Comparison of ENCODE assay signal across 11 mouse cellular contexts in genomic region chr2:122194509-122194929, GRCm38 (mm10). TPM values are rescaled to one million over a fixed set of nuclear protein-coding genes. Genes with fewer than 3 reads are reported as not detected.
DNase-seq lines count a peak whose midpoint lies in the region; ATAC-seq and TF ChIP-seq lines count a peak whose summit lies in the region.
"Had no signal": no experiment of that assay in that cellular context is flagged by ENCODE, and none has a peak within 500 bp of the region (broad histone marks: within the 10 kb centered on the region; RNA-seq: fewer than 3 reads in every experiment).

No protein-coding gene starts in this region.

- no peaks in the 10 kb centered on the region for H3K9me3 ChIP-seq in hindbrain, embryonic 14.5 days (ENCODE audit: control insufficient read depth, low read length)
- H3K9me3 ChIP-seq: G1E had no signal

- H3K4me2 ChIP-seq in hindbrain, embryonic 14.5 days (replicated peaks) = no peak overlapping the region

- H3K36me3 ChIP-seq in hindbrain, embryonic 14.5 days (replicated peaks; ENCODE audit: control insufficient read depth, insufficient read depth) = no peaks in the 10 kb centered on the region
- H3K36me3 ChIP-seq in small intestine, adult 2 months (ENCODE audit: control insufficient read depth, insufficient read depth, low read length) = no peaks in the 10 kb centered on the region
- H3K36me3 ChIP-seq: G1E had no signal

- TF ChIP-seq POLR2A in small intestine, adult 2 months (IDR thresholded peaks at IDR 0.05; ENCODE audit: low read depth, low read length) = no peak

- no peak overlapping the region for H3K9ac ChIP-seq in hindbrain, embryonic 14.5 days

- H3K27ac ChIP-seq in hindbrain, embryonic 14.5 days = no peak overlapping the region
- no peak overlapping the region for H3K27ac ChIP-seq in small intestine, adult 2 months (ENCODE audit: insufficient read depth, low read depth, low read length)

- no peak overlapping the region for H3K4me3 ChIP-seq in hindbrain, embryonic 14.5 days (replicated peaks; ENCODE audit: low read length)
- H3K4me3 ChIP-seq in small intestine, adult 2 months (ENCODE audit: low read depth, low read length) = no peak overlapping the region

- peak; percentile 76; the same call in 1 of the 2 replicates for ATAC-seq in hindbrain, embryonic 14.5 days (ENCODE audit: low FRiP score)

- peak; percentile 9 for DNase-seq in gastrocnemius, adult 18-20 months (ENCODE audit: low spot score)
- no peak for DNase-seq in gastrocnemius, adult 8-10 months (ENCODE audit: low spot score in 2 of 2)
- DNase-seq in 416B (ENCODE audit: low read depth) = peak; percentile 81
- peak; percentile 24 for DNase-seq in c-Kit-positive CD71-positive TER-119-positive erythroid progenitor cells, embryonic 14.5 days (ENCODE audit: low spot score)
- peak; percentile 77 for DNase-seq in hindbrain, embryonic 14.5 days (ENCODE audit: low spot score)
- DNase-seq in lung, postnatal 25 days (ENCODE audit: low spot score) = peak; percentile 39
- DNase-seq in adrenal gland, postnatal 36 days = no peak

- H3K27me3 ChIP-seq in hindbrain, embryonic 14.5 days (ENCODE audit: control insufficient read depth, insufficient read depth, low read length) = no peaks in the 10 kb centered on the region
- H3K27me3 ChIP-seq in small intestine, adult 2 months (ENCODE audit: control insufficient read depth, insufficient read depth, low read length) = no peaks in the 10 kb centered on the region

- 0 out of 2 replicates have a peak, but pooled peaks have one; percentile 12 for TF ChIP-seq CTCF in small intestine, adult 2 months (IDR thresholded peaks at IDR 0.05; ENCODE audit: extremely low read depth, insufficient read length, insufficient replicate concordance, low read depth, low read length)

- H3K4me1 ChIP-seq in hindbrain, embryonic 14.5 days (replicated peaks; ENCODE audit: control insufficient read depth, insufficient read depth, low read length) = no peaks in the 10 kb centered on the region
- peaks cover 4% of the 10 kb centered on the region; the same call in 1 of the 2 replicates for H3K4me1 ChIP-seq in small intestine, adult 2 months (ENCODE audit: control insufficient read depth, insufficient read depth, insufficient read length, low read length)

- WGBS in hindbrain, embryonic 14.5 days = 46% methylated on average over 1 of the region's 1 CpGs
- whole genome bisulfite sequencing in small intestine, adult 2 months = 39% methylated on average over 1 of the region's 1 CpGs

RNA-seq across cellular contexts. Expression of gene Terb2, which starts 8.4 kb away (rescaled TPM):
- total RNA-seq in gastrocnemius, adult 18-20 months (2021) = not detected
- not detected for total RNA-seq in gastrocnemius, adult 8-10 months (2022)
- not detected in 2 replicates for polyA plus RNA-seq in hindbrain, embryonic 14.5 days (2014; fragmentation: Nextera tagmentation; extraction: Ambion mirVana)
- polyA plus RNA-seq in small intestine, adult 2 months (2012; rRNA removed) = not detected in 2 replicates
- total RNA-seq in adrenal gland, postnatal 36 days (2021) = not detected
- total RNA-seq: G1E; neutrophil, adult 5-6 weeks had no signal
- polyA plus RNA-seq: G1E; heart, embryonic 16.5 days had no signal

RNA-seq across cellular contexts. Expression of gene Patl2, which starts 8.5 kb away (rescaled TPM):
- total RNA-seq in gastrocnemius, adult 18-20 months (2021) = not detected
- not detected for total RNA-seq in gastrocnemius, adult 8-10 months (2022)
- polyA plus RNA-seq in hindbrain, embryonic 14.5 days (2014; fragmentation: Nextera tagmentation; extraction: Ambion mirVana) = not detected in 2 replicates
- polyA plus RNA-seq in small intestine, adult 2 months (2012; rRNA removed) = not detected in 2 replicates
- not detected for total RNA-seq in adrenal gland, postnatal 36 days (2021)
- total RNA-seq: neutrophil, adult 5-6 weeks had no signal

RNA-seq across cellular contexts. Expression of gene Trim69, which starts 34.0 kb away (rescaled TPM):
- total RNA-seq in gastrocnemius, adult 18-20 months (2021) = not detected
- total RNA-seq in gastrocnemius, adult 8-10 months (2022) = not detected
- not detected in 2 replicates for polyA plus RNA-seq in hindbrain, embryonic 14.5 days (2014; fragmentation: Nextera tagmentation; extraction: Ambion mirVana)
- polyA plus RNA-seq in small intestine, adult 2 months (2012; rRNA removed) = 0.10 TPM in 1 of 2 replicates, not detected in the other
- under 1 TPM; 0.16 to 0.17 TPM for total RNA-seq in adrenal gland, postnatal 36 days (2021)
- total RNA-seq: G1E; neutrophil, adult 5-6 weeks had no signal
- polyA plus RNA-seq: G1E; heart, embryonic 16.5 days had no signal

RNA-seq across cellular contexts. Expression of gene Sord, which starts 40.0 kb away (rescaled TPM):
- total RNA-seq in gastrocnemius, adult 18-20 months (2021) = 10 to 100 TPM; 65.2 to 69.0 TPM
- total RNA-seq in gastrocnemius, adult 8-10 months (2022) = 10 to 100 TPM; 63.0 to 69.8 (median 66.5) TPM
- 25.6 and 27.4 TPM in 2 replicates for polyA plus RNA-seq in hindbrain, embryonic 14.5 days (2014; fragmentation: Nextera tagmentation; extraction: Ambion mirVana)
- 16.1 and 71.5 TPM in 2 replicates for polyA plus RNA-seq in small intestine, adult 2 months (2012; rRNA removed)
- 10 to 100 TPM; 75.8 to 96.2 TPM for total RNA-seq in adrenal gland, postnatal 36 days (2021)

RNA-seq across cellular contexts. Expression of gene B2m, which starts 47.0 kb away (rescaled TPM):
- total RNA-seq in gastrocnemius, adult 18-20 months (2021) = 100 to 1,000 TPM in 1 of 2 experiments, 10 to 100 TPM in 1; 82.2 to 128 TPM
- 100 to 1,000 TPM in 1 of 4 experiments, 10 to 100 TPM in 3; 54.2 to 107 (median 77.1) TPM for total RNA-seq in gastrocnemius, adult 8-10 months (2022)
- 113 and 135 TPM in 2 replicates for polyA plus RNA-seq in hindbrain, embryonic 14.5 days (2014; fragmentation: Nextera tagmentation; extraction: Ambion mirVana)
- polyA plus RNA-seq in small intestine, adult 2 months (2012; rRNA removed) = 286 and 1,325 TPM in 2 replicates
- 100 to 1,000 TPM; 632 to 981 TPM for total RNA-seq in adrenal gland, postnatal 36 days (2021)

Comparison
In these comparisons a context has a peak if more than half of its experiments do, and no peak if none do; other contexts are left out.
1. DNase-seq: peak in gastrocnemius, adult 18-20 months (single experiment), 416B (single experiment), c-Kit-positive CD71-positive TER-119-positive erythroid progenitor cells, embryonic 14.5 days (single experiment), hindbrain, embryonic 14.5 days (single experiment) and lung, postnatal 25 days (single experiment); none in gastrocnemius, adult 8-10 months (0 of 2) and adrenal gland, postnatal 36 days (0 of 2).